Comparison of ENCODE assay signal across 8 mouse cellular contexts in genomic region chr3:59005271-59005995, GRCm38 (mm10). TPM values are rescaled to one million over a fixed set of nuclear protein-coding genes. Genes with fewer than 3 reads are reported as not detected.
DNase-seq lines count a peak whose midpoint lies in the region; ATAC-seq and TF ChIP-seq lines count a peak whose summit lies in the region.

Gene Med12l, plus strand, starts transcription at chr3:59005825.

- H3K36me3 ChIP-seq in intestine, embryonic 15.5 days: no peaks in the 10 kb centered on the region
- H3K36me3 ChIP-seq in small intestine, adult 2 months (ENCODE audit: control insufficient read depth, insufficient read depth, low read length): no peaks in the 10 kb centered on the region

- intact Hi-C loops in left cerebral cortex, postnatal 10 days (cut with DNase I): no loop called here

- TF ChIP-seq CTCF in small intestine, adult 2 months (IDR thresholded peaks at IDR 0.05; ENCODE audit: extremely low read depth, insufficient read length, insufficient replicate concordance, low read depth, low read length): no peak

- ATAC-seq in common myeloid progenitor, adult 5-6 weeks (replicated peaks; ENCODE audit: low read depth, poor library complexity, severe bottlenecking): peak; percentile 42
- ATAC-seq in intestine, embryonic 15.5 days: peak; percentile 80
- peak; percentile 37 for ATAC-seq in megakaryocyte progenitor cell, adult 5-6 weeks (replicated peaks; ENCODE audit: poor library complexity)

- WGBS in intestine, embryonic 15.5 days: under 1% methylated on average over 69 of the region's 69 CpGs
- 1% methylated on average over 63 of the region's 69 CpGs for WGBS in small intestine, adult 2 months

- H3K4me1 ChIP-seq in intestine, embryonic 15.5 days (replicated peaks): peaks cover 7% of the 10 kb centered on the region
- peaks cover 6% of the 10 kb centered on the region; the same call in 1 of the 2 replicates for H3K4me1 ChIP-seq in small intestine, adult 2 months (ENCODE audit: control insufficient read depth, insufficient read depth, insufficient read length, low read length)

- H3K27ac ChIP-seq in intestine, embryonic 15.5 days: peak within 1 kb of the TSS; percentile 86
- no peak within 1 kb of the TSS for H3K27ac ChIP-seq in small intestine, adult 2 months (ENCODE audit: insufficient read depth, low read depth, low read length)

- peak within 1 kb of the TSS; percentile 65 for H3K4me3 ChIP-seq in intestine, embryonic 15.5 days (replicated peaks)
- peak within 1 kb of the TSS; percentile 62 for H3K4me3 ChIP-seq in small intestine, adult 2 months (ENCODE audit: low read depth, low read length)

- H3K4me2 ChIP-seq in intestine, embryonic 15.5 days (replicated peaks): peak within 1 kb of the TSS; percentile 99

- H3K9ac ChIP-seq in intestine, embryonic 15.5 days: peak within 1 kb of the TSS; percentile 53

- H3K27me3 ChIP-seq in intestine, embryonic 15.5 days (replicated peaks): no peaks in the 10 kb centered on the region
- peaks cover 29% of the 10 kb centered on the region for H3K27me3 ChIP-seq in small intestine, adult 2 months (ENCODE audit: control insufficient read depth, insufficient read depth, low read length)

- H3K9me3 ChIP-seq in intestine, embryonic 15.5 days: no peaks in the 10 kb centered on the region

- peak; percentile 83 for DNase-seq in adrenal gland, postnatal 25 days
- peak; percentile 70 for DNase-seq in gastrocnemius, postnatal 10 days
- DNase-seq in left cerebral cortex, postnatal 10 days (ENCODE audit: extremely low spot score in 1 of 2, low spot score in 2 of 2): peak; percentile 73 to 88
- no peak for DNase-seq in c-Kit-positive CD71-positive TER-119-positive erythroid progenitor cells, embryonic 14.5 days (ENCODE audit: low spot score)

- no peak for TF ChIP-seq POLR2A in small intestine, adult 2 months (IDR thresholded peaks at IDR 0.05; ENCODE audit: low read depth, low read length)

RNA-seq across cellular contexts. Expression of gene Med12l, which starts in this region (rescaled TPM):
- 18.3 and 18.5 TPM in 2 replicates for total RNA-seq in adrenal gland, postnatal 25 days (2021)
- total RNA-seq in common myeloid progenitor, adult 5-6 weeks (2017): 11.3 and 12.6 TPM in 2 replicates
- total RNA-seq in gastrocnemius, postnatal 10 days (2021): 1 to 10 TPM; 2.7 to 3.0 TPM
- polyA plus RNA-seq in intestine, embryonic 15.5 days (2015; fragmentation: Nextera tagmentation; extraction: Ambion mirVana): 1.1 and 1.5 TPM in 2 replicates
- 10 to 100 TPM; 30.0 to 30.3 TPM for total RNA-seq in left cerebral cortex, postnatal 10 days (2021)
- 1.2 and 1.8 TPM in 2 replicates for total RNA-seq in megakaryocyte progenitor cell, adult 5-6 weeks (2015)
- total RNA-seq in megakaryocyte progenitor cell, adult 5-6 weeks (2017): 1.2 and 1.8 TPM in 2 replicates
- 0.43 and 0.47 TPM in 2 replicates for polyA plus RNA-seq in small intestine, adult 2 months (2012; rRNA removed)
